In the genomic region with DNA sequence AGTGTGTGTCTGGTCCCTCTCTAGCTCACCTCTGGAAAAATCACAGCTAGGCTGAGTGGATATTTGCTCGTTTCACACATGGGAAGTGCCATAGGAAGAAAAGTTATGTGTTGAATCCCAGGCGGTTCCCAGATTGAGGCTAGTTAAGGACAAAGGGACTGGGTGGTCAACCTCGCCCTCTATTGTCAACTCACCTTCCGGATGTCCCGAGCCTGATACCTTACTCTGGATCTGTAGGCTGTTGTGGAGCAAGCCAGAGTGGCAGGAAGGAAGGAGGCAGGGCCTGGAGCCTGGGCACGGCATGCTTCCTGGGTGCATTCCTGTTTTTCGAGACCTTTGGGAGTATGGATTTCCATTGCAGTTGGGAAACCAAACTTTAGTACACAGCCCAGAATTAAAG, we compare ENCODE assay signal across 19 mouse cellular contexts.
"Had no signal": no experiment of that assay in that cellular context is flagged by ENCODE, and none has a peak within 500 bp of the region (broad histone marks: within the 10 kb centered on the region; RNA-seq: fewer than 3 reads in every experiment).

No protein-coding gene starts in this region.

- H3K9me3 ChIP-seq: heart, embryonic 13.5 days; heart, embryonic 15.5 days; hindbrain, embryonic 13.5 days; hindbrain, embryonic 15.5 days; kidney, embryonic 15.5 days; limb, embryonic 13.5 days; limb, embryonic 15.5 days; liver, embryonic 12.5 days had no signal

- H3K27ac ChIP-seq: heart, embryonic 13.5 days; heart, embryonic 15.5 days; hindbrain, embryonic 13.5 days; hindbrain, embryonic 15.5 days; hindbrain, postnatal 0 days; kidney, embryonic 15.5 days; kidney, postnatal 0 days; limb, embryonic 13.5 days; limb, embryonic 15.5 days; liver, embryonic 12.5 days; liver, embryonic 14.5 days had no signal

- H3K36me3 ChIP-seq: heart, embryonic 15.5 days; hindbrain, embryonic 15.5 days; kidney, embryonic 15.5 days; liver, embryonic 12.5 days had no signal

- DNase-seq: gastrocnemius, postnatal 14 days; gastrocnemius, postnatal 36 days; heart, adult 18-20 months; heart, postnatal 36 days; kidney, adult 11 months; layer of hippocampus, adult 9-11 months; layer of hippocampus, postnatal 36 days; left cerebral cortex, postnatal 4 days had no signal

- H3K4me3 ChIP-seq: heart, embryonic 13.5 days; heart, embryonic 15.5 days; hindbrain, embryonic 13.5 days; hindbrain, embryonic 15.5 days; kidney, embryonic 15.5 days; limb, embryonic 13.5 days; limb, embryonic 15.5 days; liver, embryonic 12.5 days had no signal

- H3K4me1 ChIP-seq: heart, embryonic 13.5 days; heart, embryonic 15.5 days; kidney, embryonic 15.5 days; liver, embryonic 12.5 days had no signal

- H3K9ac ChIP-seq: heart, embryonic 13.5 days; heart, embryonic 15.5 days; hindbrain, embryonic 13.5 days; hindbrain, embryonic 15.5 days; kidney, embryonic 15.5 days; limb, embryonic 13.5 days; limb, embryonic 15.5 days; liver, embryonic 12.5 days; liver, embryonic 14.5 days had no signal

- H3K27me3 ChIP-seq: hindbrain, embryonic 13.5 days; hindbrain, embryonic 15.5 days; kidney, embryonic 15.5 days; limb, embryonic 13.5 days; limb, embryonic 15.5 days; liver, embryonic 12.5 days had no signal
